Mouse (Mus musculus) megakaryocyte, embryonic 14.5 days (primary cell): Measurements from ENCODE around the gene Gm5741.

ENCODE experiments used
- FLI1 ChIP-seq: IDR thresholded peaks from 2 replicates; pipeline ENCODE4 v1.6.1; 2012; ENCODE audit warnings: low read length, inconsistent platforms, mixed read lengths
- GATA1 ChIP-seq: IDR thresholded peaks from 3 replicates; pipeline ENCODE4 v1.6.1; 2012; ENCODE audit warnings: mixed read lengths, low read length, inconsistent platforms, borderline replicate concordance

DNA sequence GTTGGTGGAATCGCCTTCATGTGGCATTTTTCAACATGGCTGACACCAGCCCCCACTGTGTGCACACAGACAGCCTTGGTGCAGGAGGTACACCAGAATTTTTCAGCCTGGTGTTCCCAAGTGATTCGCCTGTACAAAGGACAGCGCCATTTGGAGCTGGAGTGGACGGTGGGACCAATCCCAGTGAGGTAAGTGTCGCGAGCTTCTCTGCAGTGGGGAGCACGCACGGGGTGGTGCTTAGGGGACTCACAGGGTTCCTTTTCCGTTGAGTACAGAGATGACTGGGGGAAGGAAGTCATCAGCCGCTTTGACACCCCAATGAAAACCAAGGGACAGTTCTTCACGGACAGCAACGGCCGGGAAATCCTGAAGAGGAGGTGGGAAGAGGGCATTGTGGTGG is 27.3 kb upstream of the Gm5741 start:
- TF ChIP-seq GATA1 = no peak
- TF ChIP-seq FLI1 = no peak
